Mouse (Mus musculus): ENCODE measurements around the gene Npas3. TPM values are rescaled to one million over a fixed set of nuclear protein-coding genes. Genes with fewer than 3 reads are reported as not detected.

Npas3 gene
- polyA plus RNA-seq, 1 experiment from 2014 or later, result 0.61 TPM

- H3K4me2 ChIP-seq (replicated peaks; ENCODE audit: low read depth), result no peak overlapping the region
- ATAC-seq (ENCODE audit: low FRiP score, low TSS enrichment), result no peak
- no peaks in the 10 kb centered on the region for H3K9me3 ChIP-seq (ENCODE audit: control insufficient read depth, low read length)
- no peaks in the 10 kb centered on the region for H3K27me3 ChIP-seq (ENCODE audit: control insufficient read depth, insufficient read depth, low read length)
- WGBS, result 53% methylated on average over 3 of the region's 3 CpGs
- no peak overlapping the region for H3K9ac ChIP-seq (ENCODE audit: low read length)
- DNase-seq (ENCODE audit: low spot score), result no peak
- no peaks in the 10 kb centered on the region for H3K4me1 ChIP-seq (replicated peaks; ENCODE audit: control insufficient read depth, insufficient read depth)
- no peak overlapping the region for H3K27ac ChIP-seq (replicated peaks)
- TF ChIP-seq EP300 (optimal IDR thresholded peaks at IDR 0.05) (no peak), CTCF (IDR thresholded peaks at IDR 0.05; ENCODE audit: low read depth) (no peak)
- H3K36me3 ChIP-seq (ENCODE audit: control insufficient read depth, insufficient read depth, low read length), result no peaks in the 10 kb centered on the region
- H3K4me3 ChIP-seq (ENCODE audit: low read depth, low read length), result no peak overlapping the region
Observed at GRCm38 (mm10) chr12:53875226-53875625, 626.7 kb downstream of the Npas3 start.

GRCm38 (mm10) chr12:53876693-53877092, 628.2 kb downstream of the Npas3 start:
- no peaks in the 10 kb centered on the region for H3K27me3 ChIP-seq (ENCODE audit: control insufficient read depth, insufficient read depth, low read length)
- 41% methylated on average over 5 of the region's 5 CpGs for WGBS
- H3K9me3 ChIP-seq (ENCODE audit: control insufficient read depth, low read length), result no peaks in the 10 kb centered on the region
- no peaks in the 10 kb centered on the region for H3K36me3 ChIP-seq (ENCODE audit: control insufficient read depth, insufficient read depth, low read length)
- H3K9ac ChIP-seq (ENCODE audit: low read length), result no peak overlapping the region
- no peak overlapping the region for H3K4me3 ChIP-seq (ENCODE audit: low read depth, low read length)
- DNase-seq (ENCODE audit: low spot score) (no peak), ATAC-seq (ENCODE audit: low FRiP score, low TSS enrichment) (no peak)
- H3K27ac ChIP-seq (replicated peaks), result no peak overlapping the region
- TF ChIP-seq CTCF (IDR thresholded peaks at IDR 0.05; ENCODE audit: low read depth), result no peak
- TF ChIP-seq EP300 (optimal IDR thresholded peaks at IDR 0.05), result no peak
- H3K4me2 ChIP-seq (replicated peaks; ENCODE audit: low read depth), result no peak overlapping the region
- no peaks in the 10 kb centered on the region for H3K4me1 ChIP-seq (replicated peaks; ENCODE audit: control insufficient read depth, insufficient read depth)

GRCm38 (mm10) chr12:53881684-53882083, 633.2 kb downstream of the Npas3 start:
- no peaks in the 10 kb centered on the region for H3K36me3 ChIP-seq (ENCODE audit: control insufficient read depth, insufficient read depth, low read length)
- no peaks in the 10 kb centered on the region for H3K27me3 ChIP-seq (ENCODE audit: control insufficient read depth, insufficient read depth, low read length)
- no peaks in the 10 kb centered on the region for H3K4me1 ChIP-seq (replicated peaks; ENCODE audit: control insufficient read depth, insufficient read depth)
- no peak for DNase-seq (ENCODE audit: low spot score)
- 91% methylated on average over 4 of the region's 4 CpGs for WGBS
- H3K4me2 ChIP-seq (replicated peaks; ENCODE audit: low read depth), result no peak overlapping the region
- no peaks in the 10 kb centered on the region for H3K9me3 ChIP-seq (ENCODE audit: control insufficient read depth, low read length)
- H3K27ac ChIP-seq (replicated peaks), result no peak overlapping the region
- no peak overlapping the region for H3K4me3 ChIP-seq (ENCODE audit: low read depth, low read length)
- no peak for ATAC-seq (ENCODE audit: low FRiP score, low TSS enrichment)
- no peak overlapping the region for H3K9ac ChIP-seq (ENCODE audit: low read length)
- TF ChIP-seq EP300 (optimal IDR thresholded peaks at IDR 0.05) (no peak), CTCF (IDR thresholded peaks at IDR 0.05; ENCODE audit: low read depth) (no peak)

- no peaks in the 10 kb centered on the region for H3K9me3 ChIP-seq (ENCODE audit: control insufficient read depth, low read length)
- H3K27me3 ChIP-seq (ENCODE audit: control insufficient read depth, insufficient read depth, low read length), result no peaks in the 10 kb centered on the region
- TF ChIP-seq CTCF (IDR thresholded peaks at IDR 0.05; ENCODE audit: low read depth) (no peak), EP300 (optimal IDR thresholded peaks at IDR 0.05) (no peak)
- no peaks in the 10 kb centered on the region for H3K4me1 ChIP-seq (replicated peaks; ENCODE audit: control insufficient read depth, insufficient read depth)
- H3K4me3 ChIP-seq (ENCODE audit: low read depth, low read length), result no peak overlapping the region
- no peaks in the 10 kb centered on the region for H3K36me3 ChIP-seq (ENCODE audit: control insufficient read depth, insufficient read depth, low read length)
- WGBS, result 78% methylated on average over 8 of the region's 8 CpGs
- no peak for DNase-seq (ENCODE audit: low spot score)
- H3K4me2 ChIP-seq (replicated peaks; ENCODE audit: low read depth), result no peak overlapping the region
- no peak for ATAC-seq (ENCODE audit: low FRiP score, low TSS enrichment)
- H3K27ac ChIP-seq (replicated peaks), result no peak overlapping the region
- H3K9ac ChIP-seq (ENCODE audit: low read length), result no peak overlapping the region
Observed at GRCm38 (mm10) chr12:53882863-53883262, 634.4 kb downstream of the Npas3 start.

GRCm38 (mm10) chr12:53888624-53889023, 640.1 kb downstream of the Npas3 start:
- H3K27me3 ChIP-seq (ENCODE audit: control insufficient read depth, insufficient read depth, low read length), result no peaks in the 10 kb centered on the region
- no peak for ATAC-seq (ENCODE audit: low FRiP score, low TSS enrichment)
- H3K9ac ChIP-seq (ENCODE audit: low read length), result no peak overlapping the region
- DNase-seq (ENCODE audit: low spot score), result no peak
- no peaks in the 10 kb centered on the region for H3K4me1 ChIP-seq (replicated peaks; ENCODE audit: control insufficient read depth, insufficient read depth)
- 41% methylated on average over 4 of the region's 4 CpGs for WGBS
- H3K9me3 ChIP-seq (ENCODE audit: control insufficient read depth, low read length), result no peaks in the 10 kb centered on the region
- H3K27ac ChIP-seq (replicated peaks), result no peak overlapping the region
- H3K4me2 ChIP-seq (replicated peaks; ENCODE audit: low read depth), result no peak overlapping the region
- H3K36me3 ChIP-seq (ENCODE audit: control insufficient read depth, insufficient read depth, low read length), result no peaks in the 10 kb centered on the region
- no peak for TF ChIP-seq CTCF (IDR thresholded peaks at IDR 0.05; ENCODE audit: low read depth)
- TF ChIP-seq EP300 (optimal IDR thresholded peaks at IDR 0.05), result no peak
- no peak overlapping the region for H3K4me3 ChIP-seq (ENCODE audit: low read depth, low read length)

- no peak overlapping the region for H3K9ac ChIP-seq (ENCODE audit: low read length)
- H3K36me3 ChIP-seq (ENCODE audit: control insufficient read depth, insufficient read depth, low read length), result no peaks in the 10 kb centered on the region
- DNase-seq (ENCODE audit: low spot score) (no peak), ATAC-seq (ENCODE audit: low FRiP score, low TSS enrichment) (no peak)
- no peaks in the 10 kb centered on the region for H3K4me1 ChIP-seq (replicated peaks; ENCODE audit: control insufficient read depth, insufficient read depth)
- no peak overlapping the region for H3K4me3 ChIP-seq (ENCODE audit: low read depth, low read length)
- no peak overlapping the region for H3K4me2 ChIP-seq (replicated peaks; ENCODE audit: low read depth)
- H3K27me3 ChIP-seq (ENCODE audit: control insufficient read depth, insufficient read depth, low read length), result no peaks in the 10 kb centered on the region
- no peak overlapping the region for H3K27ac ChIP-seq (replicated peaks)
- H3K9me3 ChIP-seq (ENCODE audit: control insufficient read depth, low read length), result no peaks in the 10 kb centered on the region
- TF ChIP-seq CTCF (IDR thresholded peaks at IDR 0.05; ENCODE audit: low read depth) (no peak), EP300 (optimal IDR thresholded peaks at IDR 0.05) (no peak)
- WGBS, result 53% methylated on average over 5 of the region's 5 CpGs
Observed at GRCm38 (mm10) chr12:53895909-53896308, 647.4 kb downstream of the Npas3 start.

Data from stomach, postnatal 0 days (tissue).